In genomic region chr4:133991087-133991660, GRCm38 (mm10) we compare ENCODE assay signal across 15 mouse cellular contexts. TPM values are rescaled to one million over a fixed set of nuclear protein-coding genes. Genes with fewer than 3 reads are reported as not detected.
"Had no signal": no experiment of that assay in that cellular context is flagged by ENCODE, and none has a peak within 500 bp of the region (broad histone marks: within the 10 kb centered on the region; RNA-seq: fewer than 3 reads in every experiment).

No protein-coding gene starts in this region.

- H3K4me1 ChIP-seq: limb, embryonic 15.5 days; megakaryocyte, embryonic 14.5 days; midbrain, embryonic 12.5 days; stomach, embryonic 15.5 days had no signal

- H3K9ac ChIP-seq: limb, embryonic 15.5 days; liver, embryonic 12.5 days; lung, embryonic 14.5 days; midbrain, embryonic 12.5 days; stomach, embryonic 15.5 days had no signal

- DNase-seq: layer of hippocampus, adult 9-11 months; layer of hippocampus, postnatal 36 days; lung, embryonic 14.5 days; lung, postnatal 10 days; right cerebral cortex, postnatal 14 days; thymus, adult 2 months; thymus, postnatal 25 days had no signal

- H3K9me3 ChIP-seq: limb, embryonic 15.5 days; liver, embryonic 12.5 days; megakaryocyte, embryonic 14.5 days; midbrain, embryonic 12.5 days; stomach, embryonic 15.5 days had no signal

- H3K27me3 ChIP-seq: limb, embryonic 15.5 days; liver, embryonic 12.5 days; megakaryocyte, embryonic 14.5 days; midbrain, embryonic 12.5 days; stomach, embryonic 15.5 days had no signal

- H3K27ac ChIP-seq: hindbrain, postnatal 0 days; limb, embryonic 15.5 days; liver, embryonic 12.5 days; macrophage; midbrain, embryonic 12.5 days; stomach, embryonic 15.5 days had no signal

- ATAC-seq: hindbrain, postnatal 0 days; liver, embryonic 12.5 days had no signal

- H3K4me2 ChIP-seq: limb, embryonic 15.5 days; liver, embryonic 12.5 days; lung, embryonic 14.5 days; midbrain, embryonic 12.5 days; stomach, embryonic 15.5 days had no signal

- H3K4me3 ChIP-seq: limb, embryonic 15.5 days; liver, embryonic 12.5 days; megakaryocyte, embryonic 14.5 days; midbrain, embryonic 12.5 days; stomach, embryonic 15.5 days had no signal

RNA-seq across cellular contexts. Expression of gene Lin28a, which starts 27.5 kb away (rescaled TPM):
- polyA plus RNA-seq: hindbrain, postnatal 0 days; limb, embryonic 15.5 days; lung, embryonic 14.5 days; macrophage; urinary bladder, adult 2 months had no signal
